Mouse (Mus musculus): ENCODE data around the gene Slfn9.
"Not testable (repeated sequence)": the region's sequence is repeated elsewhere in the genome, so short reads cannot be mapped to it uniquely, and the experiment has no call there.

Slfn9 gene

GRCm38 (mm10) chr11:82954631-82955030, 37.0 kb downstream of the Slfn9 start:
- DNase-seq (ENCODE audit: low spot score): no peak

- no peak for DNase-seq (ENCODE audit: low spot score)
These were observed 38.8 kb downstream of the Slfn9 start for GRCm38 (mm10) chr11:82952612-82953542.

- no peak for DNase-seq (ENCODE audit: low spot score)
These were observed 39.6 kb downstream of the Slfn9 start for GRCm38 (mm10) chr11:82951865-82952611.

DNA sequence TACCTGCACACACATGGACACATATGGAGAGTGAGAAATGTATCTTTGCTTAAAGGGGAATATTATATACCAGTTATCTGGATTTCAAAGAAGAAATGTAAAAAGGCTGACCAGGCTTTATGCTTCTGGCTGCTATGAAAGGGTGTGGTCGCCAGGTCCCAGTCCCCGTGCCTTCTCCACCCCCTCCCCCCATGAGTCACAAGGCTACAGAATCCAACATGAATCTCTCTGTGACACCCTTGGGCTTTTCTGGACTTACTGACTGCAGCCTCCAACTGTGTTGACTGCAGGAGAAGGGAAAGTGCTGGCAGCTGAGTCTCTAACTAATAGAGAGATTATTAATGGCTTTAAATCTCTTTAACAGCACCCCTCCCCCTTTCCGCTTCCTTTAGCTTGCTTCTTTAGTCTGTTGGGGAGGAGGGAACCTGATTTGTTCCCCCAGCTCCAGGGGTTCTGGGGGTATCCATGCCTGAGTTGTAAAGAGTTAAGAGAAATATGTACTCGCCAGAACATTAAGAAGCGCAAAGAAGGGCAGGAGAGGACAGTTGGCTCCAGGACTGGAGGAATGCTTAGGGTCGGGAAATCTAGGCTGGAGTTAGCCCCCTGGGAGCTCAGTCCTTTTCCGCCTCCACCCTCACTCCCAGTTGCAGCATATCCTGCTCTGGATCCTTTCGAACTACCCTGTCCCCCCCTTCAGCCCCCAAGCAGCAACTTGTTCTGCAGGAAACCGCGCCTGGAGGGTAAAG, 40.7 kb downstream of the Slfn9 start, which contains the start of gene Slfn5:
Slfn5 (plus strand) TSS at position 614 of the 746 bp plus-strand sequence.
- DNase-seq (ENCODE audit: low spot score): no peak

DNA sequence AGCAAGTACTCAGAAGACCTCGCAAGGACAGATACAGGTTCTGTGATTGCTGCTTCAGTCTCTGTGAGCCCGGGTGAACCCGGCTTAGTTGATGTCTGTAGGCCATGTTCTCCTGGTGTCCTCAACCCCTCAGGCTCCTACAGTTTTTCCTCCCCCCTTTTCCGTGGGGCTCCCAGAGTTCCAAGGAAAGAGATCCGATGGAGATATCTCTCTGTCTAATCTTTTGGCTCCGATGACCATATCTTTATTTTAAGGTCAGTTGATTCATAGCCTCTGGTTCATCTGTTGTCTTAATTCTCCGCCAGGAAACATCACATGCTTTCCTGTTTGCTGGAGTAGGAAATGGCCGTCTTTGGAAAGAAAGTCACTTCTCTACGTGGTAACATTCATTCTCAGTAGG, 42.6 kb downstream of the Slfn9 start:
- DNase-seq (ENCODE audit: low spot score): no peak

GRCm38 (mm10) chr11:82947457-82947856, 44.2 kb downstream of the Slfn9 start:
- no peak for DNase-seq (ENCODE audit: low spot score)

GRCm38 (mm10) chr11:82945636-82946035, 46.0 kb downstream of the Slfn9 start:
- DNase-seq (ENCODE audit: low spot score): no peak

DNA sequence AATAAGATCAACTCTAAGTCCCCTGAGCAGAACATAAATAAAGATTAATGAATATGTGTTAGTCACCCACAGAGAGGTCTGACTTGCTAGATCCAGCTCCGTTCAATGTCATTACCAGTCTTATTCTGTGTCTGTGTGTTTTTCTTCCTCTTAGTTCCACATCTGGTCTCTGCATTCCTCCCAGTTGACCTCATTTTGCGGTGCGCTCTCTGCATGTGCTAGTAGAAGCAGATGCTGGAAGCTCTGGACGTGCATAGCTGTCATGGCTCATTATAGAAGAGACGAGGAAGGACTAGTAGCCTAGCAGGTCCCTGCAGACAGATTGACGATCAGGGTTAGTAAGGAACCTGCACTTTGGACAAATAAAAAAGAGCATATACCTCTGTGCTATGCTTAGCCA, 48.3 kb downstream of the Slfn9 start:
- DNase-seq (ENCODE audit: low spot score): no peak

DNA sequence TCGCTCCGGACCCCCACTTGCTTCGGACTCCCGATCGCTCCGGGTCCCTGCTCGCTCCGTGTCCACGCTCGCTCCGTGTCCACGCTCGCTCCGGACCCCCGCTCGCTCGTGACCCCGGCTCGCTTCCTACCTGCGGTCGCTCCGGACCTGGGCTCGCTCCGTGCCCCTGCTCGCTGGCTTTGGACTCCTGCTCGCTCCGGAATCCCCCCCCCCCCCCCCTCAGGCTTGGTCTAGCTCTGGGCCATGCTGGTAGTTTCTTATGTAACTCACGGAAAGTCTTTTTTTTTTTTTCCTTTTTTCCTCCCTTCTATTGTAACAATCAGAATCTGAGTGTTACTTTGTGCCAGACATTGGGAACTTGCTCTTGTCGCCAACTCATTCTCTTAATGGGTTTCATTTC, 58.4 kb downstream of the Slfn9 start:
- DNase-seq (ENCODE audit: low spot score): no peak

- not testable (repeated sequence) for DNase-seq (ENCODE audit: low spot score)
These were observed 59.8 kb downstream of the Slfn9 start for GRCm38 (mm10) chr11:82931671-82932450.

DNA sequence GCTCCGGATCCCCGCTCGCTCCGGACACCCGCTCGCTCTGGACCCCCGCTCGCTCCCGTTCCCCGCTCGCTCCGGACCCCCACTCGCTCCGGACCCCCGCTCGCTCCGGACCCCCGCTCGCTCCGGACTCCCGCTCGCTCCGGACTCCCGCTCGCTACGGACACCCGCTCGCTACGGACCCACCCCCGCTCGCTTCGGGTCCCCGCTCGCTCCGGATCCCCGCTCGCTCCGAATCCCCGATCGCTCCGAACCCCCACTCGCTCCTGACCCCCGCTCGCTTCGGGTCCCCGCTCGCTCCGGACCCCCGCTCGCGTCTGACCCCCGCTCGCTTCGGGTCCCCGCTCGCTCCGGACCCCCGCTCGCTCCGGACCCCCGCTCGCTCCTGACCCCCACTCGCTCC, 60.5 kb downstream of the Slfn9 start:
- not testable (repeated sequence) for DNase-seq (ENCODE audit: low spot score)

DNA sequence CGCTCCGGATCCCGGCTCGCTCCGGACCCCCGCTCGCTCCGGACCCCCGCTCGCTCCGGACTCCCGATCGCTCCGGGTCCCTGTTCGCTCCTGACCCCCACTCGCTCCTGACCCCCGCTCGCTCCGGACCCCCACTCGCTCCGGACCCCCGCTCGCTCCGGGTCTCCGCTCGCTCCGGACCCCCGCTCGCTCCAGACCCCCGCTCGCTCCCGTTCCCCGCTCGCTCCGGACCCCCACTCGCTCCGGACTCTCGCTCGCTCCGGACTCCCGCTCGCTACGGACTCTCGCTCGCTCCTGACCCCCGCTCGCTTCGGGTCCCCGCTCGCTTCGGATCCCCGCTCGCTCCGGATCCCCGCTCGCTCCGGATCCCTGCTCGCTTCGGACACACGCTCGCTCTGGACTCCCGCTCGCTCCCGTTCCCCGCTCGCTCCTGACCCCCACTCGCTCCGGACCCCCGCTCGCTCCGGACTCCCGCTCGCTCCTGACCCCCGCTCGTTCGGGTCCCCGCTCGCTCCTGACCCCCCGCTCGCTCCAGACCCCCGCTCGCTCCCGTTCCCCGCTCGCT, 61.2 kb downstream of the Slfn9 start:
- DNase-seq (ENCODE audit: low spot score): not testable (repeated sequence)

- no peak for DNase-seq (ENCODE audit: low spot score)
These were observed 62.0 kb downstream of the Slfn9 start for GRCm38 (mm10) chr11:82929633-82929950.

GRCm38 (mm10) chr11:82928897-82929632, 62.6 kb downstream of the Slfn9 start:
- DNase-seq (ENCODE audit: low spot score): no peak

Measured in testis, postnatal 14 days (tissue).